Mouse (Mus musculus): ENCODE results near the gene Hic2. TPM values are rescaled to one million over a fixed set of nuclear protein-coding genes. Genes with fewer than 3 reads are reported as not detected.
A peak's percentile ranks its signal among the peaks of the same experiment; 100 is the strongest.

The Hic2 gene
- total and polyA plus RNA-seq, 2 experiments from 2014 or later, result 5.1 to 13.1 TPM

DNA sequence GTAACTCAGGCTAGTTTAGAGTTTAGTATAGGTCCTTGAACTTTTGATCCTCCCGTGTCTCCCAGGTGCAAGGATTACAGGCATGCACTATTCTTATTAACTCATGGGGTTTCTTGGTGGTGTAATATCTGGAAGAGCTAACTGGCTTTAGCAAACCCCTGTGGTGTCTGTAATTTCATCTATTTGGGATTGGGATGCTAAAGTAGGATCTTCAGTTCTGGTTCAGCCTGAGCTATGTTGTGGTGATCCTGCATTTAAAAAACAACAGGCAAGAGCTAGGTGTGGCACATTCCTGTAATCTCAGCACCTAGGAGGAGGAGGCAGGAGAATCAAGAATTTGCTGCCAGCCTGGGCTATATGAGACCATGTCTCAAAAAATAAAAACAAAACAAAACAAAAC lies 11.6 kb downstream of the Hic2 start:
- no peaks in the 10 kb centered on the region for H3K9me3 ChIP-seq (ENCODE audit: low read length)
- ATAC-seq (no peak), DNase-seq (ENCODE audit: low spot score) (no peak)

GRCm38 (mm10) chr16:17247727-17248126 lies 14.4 kb downstream of the Hic2 start:
- TF ChIP-seq CTCF (IDR thresholded peaks at IDR 0.05; ENCODE audit: low read depth), result no peak
- Histone ChIP-seq H3K4me1 (ENCODE audit: insufficient read depth, low read length) (no peaks in the 10 kb centered on the region; the same call in 1 of the 2 replicates), H3K4me2 (ENCODE audit: low read depth, low read length) (no peak overlapping the region), H3K4me3 (ENCODE audit: low read length) (no peak overlapping the region), H3K27me3 (ENCODE audit: insufficient read depth, low read length) (no peaks in the 10 kb centered on the region), H3K36me3 (ENCODE audit: insufficient read depth, low read length) (no peaks in the 10 kb centered on the region), H3K9me3 (ENCODE audit: low read length) (no peaks in the 10 kb centered on the region), H3K9ac (replicated peaks; ENCODE audit: low read length) (no peak overlapping the region), H3K27ac (no peak overlapping the region)
- ATAC-seq (no peak), DNase-seq (ENCODE audit: low spot score) (no peak)
- 59% methylated on average over 4 of the region's 4 CpGs for WGBS

More for the DNA sequence above, 11.6 kb downstream of the Hic2 start:
- H3K4me1 ChIP-seq (ENCODE audit: insufficient read depth, low read length), result no peaks in the 10 kb centered on the region
- no peaks in the 10 kb centered on the region for H3K27me3 ChIP-seq (ENCODE audit: insufficient read depth, low read length)
- H3K36me3 ChIP-seq (ENCODE audit: insufficient read depth, low read length), result no peaks in the 10 kb centered on the region
- H3K4me2 ChIP-seq (ENCODE audit: low read depth, low read length), result no peak overlapping the region
- H3K9ac ChIP-seq (replicated peaks; ENCODE audit: low read length), result no peak overlapping the region
- no peak for TF ChIP-seq CTCF (IDR thresholded peaks at IDR 0.05; ENCODE audit: low read depth)
- WGBS, result 85% methylated on average over 1 of the region's 1 CpGs
- H3K4me3 ChIP-seq (ENCODE audit: low read length), result no peak overlapping the region
- no peak overlapping the region for H3K27ac ChIP-seq

DNA sequence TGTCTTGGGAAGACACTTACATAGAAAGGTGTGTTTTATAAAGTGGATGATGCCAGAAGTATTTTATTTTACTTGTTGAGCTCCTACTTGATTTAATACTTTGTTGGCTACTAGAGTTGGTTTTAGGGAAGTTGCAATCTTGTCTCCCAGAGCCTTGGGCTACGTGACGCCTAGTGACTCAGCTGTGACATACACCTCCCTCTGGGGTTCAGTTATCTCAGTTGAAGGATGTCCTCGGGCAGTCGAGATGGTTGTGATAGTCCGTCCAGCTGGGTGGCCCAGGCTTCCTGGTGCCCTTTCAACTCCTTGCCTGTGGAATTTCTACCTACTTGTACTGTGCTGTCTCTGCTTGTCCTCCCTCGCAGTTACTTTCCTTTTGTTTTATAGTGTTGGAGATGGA lies 15.8 kb downstream of the Hic2 start:
- H3K36me3 ChIP-seq (ENCODE audit: insufficient read depth, low read length), result no peaks in the 10 kb centered on the region
- H3K9ac ChIP-seq (replicated peaks; ENCODE audit: low read length), result no peak overlapping the region
- H3K9me3 ChIP-seq (ENCODE audit: low read length), result no peaks in the 10 kb centered on the region
- DNase-seq (ENCODE audit: low spot score) (no peak), ATAC-seq (no peak)
- H3K4me2 ChIP-seq (ENCODE audit: low read depth, low read length), result no peak overlapping the region
- H3K27ac ChIP-seq, result no peak overlapping the region
- no peak for TF ChIP-seq CTCF (IDR thresholded peaks at IDR 0.05; ENCODE audit: low read depth)
- H3K27me3 ChIP-seq (ENCODE audit: insufficient read depth, low read length), result no peaks in the 10 kb centered on the region
- WGBS, result 79% methylated on average over 6 of the region's 6 CpGs
- H3K4me1 ChIP-seq (ENCODE audit: insufficient read depth, low read length), result peaks cover 6% of the 10 kb centered on the region
- H3K4me3 ChIP-seq (ENCODE audit: low read length), result no peak overlapping the region

DNA sequence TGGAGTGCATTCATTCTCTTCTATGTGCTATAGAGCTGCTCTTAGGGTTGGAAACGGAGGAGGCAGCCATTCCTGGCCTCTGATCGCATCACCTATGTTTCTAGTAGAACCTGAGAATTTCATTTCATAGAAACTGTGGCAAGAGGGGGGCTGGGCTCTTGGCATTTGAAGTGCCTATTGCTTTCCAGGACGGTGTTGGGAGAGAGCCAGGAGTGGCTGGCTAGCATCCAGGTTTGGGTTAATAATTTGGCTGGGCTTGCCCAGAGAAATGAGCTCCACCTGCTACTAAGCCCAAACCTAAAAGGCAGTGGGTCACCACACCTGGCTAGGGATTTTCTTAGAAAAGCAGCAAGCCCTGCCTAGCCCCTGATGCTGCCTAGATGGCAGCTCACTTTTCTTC lies 18.2 kb downstream of the Hic2 start:
- Histone ChIP-seq H3K4me2 (ENCODE audit: low read depth, low read length) (no peak overlapping the region), H3K36me3 (ENCODE audit: insufficient read depth, low read length) (peaks cover 6% of the 10 kb centered on the region; the same call in 1 of the 2 replicates), H3K9ac (replicated peaks; ENCODE audit: low read length) (no peak overlapping the region), H3K27ac (no peak overlapping the region), H3K27me3 (ENCODE audit: insufficient read depth, low read length) (no peaks in the 10 kb centered on the region), H3K4me3 (ENCODE audit: low read length) (no peak overlapping the region), H3K4me1 (ENCODE audit: insufficient read depth, low read length) (peaks cover 7% of the 10 kb centered on the region), H3K9me3 (ENCODE audit: low read length) (no peaks in the 10 kb centered on the region)
- ATAC-seq (no peak), DNase-seq (ENCODE audit: low spot score) (peak; percentile 66)
- no peak for TF ChIP-seq CTCF (IDR thresholded peaks at IDR 0.05; ENCODE audit: low read depth)
- 59% methylated on average over 3 of the region's 3 CpGs for WGBS

- no peak for TF ChIP-seq CTCF (IDR thresholded peaks at IDR 0.05; ENCODE audit: low read depth)
- 70% methylated on average over 3 of the region's 3 CpGs for whole genome bisulfite sequencing
- Histone ChIP-seq H3K27ac (no peak overlapping the region), H3K4me1 (ENCODE audit: insufficient read depth, low read length) (peaks cover 7% of the 10 kb centered on the region), H3K4me2 (ENCODE audit: low read depth, low read length) (no peak overlapping the region), H3K9ac (replicated peaks; ENCODE audit: low read length) (no peak overlapping the region), H3K4me3 (ENCODE audit: low read length) (no peak overlapping the region), H3K27me3 (ENCODE audit: insufficient read depth, low read length) (no peaks in the 10 kb centered on the region), H3K9me3 (ENCODE audit: low read length) (no peaks in the 10 kb centered on the region), H3K36me3 (ENCODE audit: insufficient read depth, low read length) (peaks cover 7% of the 10 kb centered on the region; the same call in 1 of the 2 replicates)
- no peak for DNase-seq (ENCODE audit: low spot score)
- ATAC-seq, result 0 out of 2 replicates have a peak, but pooled peaks have one; percentile 30
These were observed 18.8 kb downstream of the Hic2 start for GRCm38 (mm10) chr16:17252086-17252726.

GRCm38 (mm10) chr16:17252841-17253240 lies 19.5 kb downstream of the Hic2 start:
- ATAC-seq, result no peak
- no peak overlapping the region for H3K4me3 ChIP-seq (ENCODE audit: low read length)
- WGBS, result 71% methylated on average over 7 of the region's 7 CpGs
- H3K4me2 ChIP-seq (ENCODE audit: low read depth, low read length), result no peak overlapping the region
- no peaks in the 10 kb centered on the region for H3K27me3 ChIP-seq (ENCODE audit: insufficient read depth, low read length)
- peaks cover 7% of the 10 kb centered on the region for H3K4me1 ChIP-seq (ENCODE audit: insufficient read depth, low read length)
- TF ChIP-seq CTCF (IDR thresholded peaks at IDR 0.05; ENCODE audit: low read depth), result no peak
- no peak overlapping the region for H3K27ac ChIP-seq
- H3K36me3 ChIP-seq (ENCODE audit: insufficient read depth, low read length), result peaks cover 9% of the 10 kb centered on the region; the same call in 1 of the 2 replicates
- H3K9me3 ChIP-seq (ENCODE audit: low read length), result no peaks in the 10 kb centered on the region
- DNase-seq (ENCODE audit: low spot score), result no peak
- no peak overlapping the region for H3K9ac ChIP-seq (replicated peaks; ENCODE audit: low read length)

GRCm38 (mm10) chr16:17254005-17254597 lies 20.7 kb downstream of the Hic2 start:
- H3K4me1 ChIP-seq (ENCODE audit: insufficient read depth, low read length), result peaks cover 7% of the 10 kb centered on the region
- WGBS, result 19% methylated on average over 4 of the region's 4 CpGs
- peaks cover 21% of the 10 kb centered on the region for H3K36me3 ChIP-seq (ENCODE audit: insufficient read depth, low read length)
- DNase-seq (ENCODE audit: low spot score), result no peak
- H3K9me3 ChIP-seq (ENCODE audit: low read length), result no peaks in the 10 kb centered on the region
- ATAC-seq, result no peak
- 0 out of 2 replicates have a peak overlapping the region, but pooled peaks have one; percentile 11 for H3K27ac ChIP-seq
- H3K4me3 ChIP-seq (ENCODE audit: low read length), result no peak overlapping the region
- no peaks in the 10 kb centered on the region for H3K27me3 ChIP-seq (ENCODE audit: insufficient read depth, low read length)
- no peak for TF ChIP-seq CTCF (IDR thresholded peaks at IDR 0.05; ENCODE audit: low read depth)
- H3K9ac ChIP-seq (replicated peaks; ENCODE audit: low read length), result no peak overlapping the region
- no peak overlapping the region for H3K4me2 ChIP-seq (ENCODE audit: low read depth, low read length)
